Mouse (Mus musculus) kidney, adult 10 weeks (tissue): ENCODE measurements around the gene Chd1l. TPM values are rescaled to one million over a fixed set of nuclear protein-coding genes. Genes with fewer than 3 reads are reported as not detected.

Source experiments
- polyA plus RNA-seq: library from polyadenylated mRNA; stranded (reverse); fragments of 350-450 nt; fragmentation: Illumina TruSeq; extraction: RNeasy Lipid Tissue Mini Kit (QIAGEN cat#74804); gene quantifications from one replicate; pipeline ENCODE4 v1.2.3, GENCODE M21; 2014; ENCODE audit warnings: low read depth, low replicate concordance

Chd1l gene
- polyA plus RNA-seq, result 2.5 TPM

DNA sequence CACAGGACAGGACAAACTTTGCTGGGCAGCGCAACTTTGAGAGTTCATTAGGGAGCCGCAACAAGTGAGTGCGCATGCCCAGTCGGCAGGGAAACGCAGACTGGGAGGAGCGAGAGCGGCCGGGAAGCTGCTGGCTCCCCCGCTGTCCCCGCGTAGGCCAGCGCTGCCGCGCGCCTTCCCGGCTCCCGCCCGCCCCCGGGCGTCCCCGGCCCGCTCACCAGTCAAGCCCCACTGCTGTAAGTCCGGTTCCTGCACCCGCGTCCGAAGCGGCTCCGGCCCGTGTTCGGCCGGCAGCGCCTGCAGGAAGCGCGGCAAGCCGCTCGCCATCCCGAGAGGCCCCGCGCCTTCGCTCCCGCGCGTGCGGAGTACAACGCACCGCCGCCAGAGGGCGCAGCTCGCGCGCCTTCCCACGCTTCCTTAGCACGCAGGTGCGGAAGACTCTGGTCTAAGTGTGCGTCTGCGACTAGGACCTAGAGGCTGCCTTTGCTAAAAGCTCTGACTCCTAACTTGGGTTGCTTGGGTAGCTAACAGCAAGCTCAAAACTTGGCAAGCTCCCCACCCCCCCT, at the start of gene Chd1l:
Chd1l (minus strand) TSS at position 359 of the 566 bp plus-strand sequence.

GRCm38 (mm10) chr3:97657655-97658411, 47.8 kb upstream of the Chd1l start, which contains the start of gene Prkab2:
TSS of gene Prkab2 (plus strand) at chr3:97658193.

DNA sequence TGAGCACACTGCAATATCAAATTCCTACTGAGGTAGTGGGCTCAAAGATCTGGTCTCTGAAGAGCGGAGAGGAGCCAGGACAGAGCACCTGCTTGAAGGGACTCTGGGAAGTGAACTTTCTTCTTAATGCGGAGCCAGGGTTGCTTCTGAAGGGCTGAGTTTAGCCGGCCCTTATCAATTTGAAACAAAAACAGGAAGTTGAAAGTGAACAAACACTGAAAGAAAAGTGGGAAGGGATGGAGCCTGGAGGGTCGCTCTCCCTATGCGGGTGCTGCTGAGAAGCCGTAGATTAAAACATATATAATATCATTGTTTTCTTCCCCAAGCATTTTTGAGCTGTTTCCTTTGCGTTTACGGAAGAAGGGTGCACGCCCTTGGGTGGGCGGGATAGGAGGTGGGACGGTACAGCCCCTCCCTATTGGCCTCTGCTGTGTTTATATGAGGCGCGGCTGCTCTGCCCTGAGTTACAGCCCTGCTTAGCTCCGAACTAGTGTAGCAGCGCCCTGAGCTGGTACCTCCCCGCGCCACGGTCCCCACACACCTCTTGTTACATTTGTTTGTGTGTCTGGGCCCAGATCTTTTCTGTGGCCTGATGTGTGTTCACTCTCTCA, 18.5 kb upstream of the Chd1l start, which contains the start of gene Fmo5:
Fmo5 (plus strand) TSS at position 414 of the 611 bp plus-strand sequence.

Other genes starting within 250 kb of the Chd1l start
- not detected for gene Olfr1402, start 188.2 kb downstream of the Chd1l start, polyA plus RNA-seq
- gene Fmo5, start 18.6 kb upstream of the Chd1l start, polyA plus RNA-seq, result 13.7 TPM
- 7.6 TPM for gene Prkab2, start 48.0 kb upstream of the Chd1l start, polyA plus RNA-seq
- not detected for gene Gm17651, start 64.5 kb upstream of the Chd1l start, polyA plus RNA-seq